Mouse (Mus musculus): ENCODE measurements around the gene Kif2a. TPM values are rescaled to one million over a fixed set of nuclear protein-coding genes. Genes with fewer than 3 reads are reported as not detected.
A peak's percentile ranks its signal among the peaks of the same experiment; 100 is the strongest.

Kif2a gene
- polyA plus RNA-seq, 2 experiments: 20.1 to 25.4 TPM

DNA sequence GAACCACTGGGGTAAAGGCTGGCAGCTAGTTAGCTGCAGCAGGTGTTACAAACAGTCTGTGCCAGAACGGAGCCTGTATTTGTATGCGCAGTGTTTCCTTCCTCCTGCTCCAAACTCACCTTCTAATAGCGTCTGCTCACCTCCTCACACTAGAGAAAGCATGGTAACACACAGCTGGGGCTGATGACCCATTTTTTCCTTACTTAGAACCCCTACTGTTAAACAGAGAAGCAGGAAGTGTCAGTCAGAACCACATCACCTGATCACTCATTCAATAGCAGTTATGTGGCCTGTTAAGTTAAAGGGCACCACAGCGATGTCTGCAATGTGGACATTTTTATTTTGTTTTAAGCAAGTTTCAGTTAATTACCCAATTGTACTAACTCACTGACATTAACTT is 64.4 kb downstream of the Kif2a start:
- ATAC-seq (ENCODE audit: low FRiP score, low read depth): no peak
- Histone ChIP-seq H3K36me3 (ENCODE audit: control insufficient read depth, insufficient read depth, low read length) (peaks cover 60% of the 10 kb centered on the region), H3K4me3 (replicated peaks; ENCODE audit: low read length) (no peak overlapping the region), H3K9me3 (ENCODE audit: control insufficient read depth, low read length) (no peaks in the 10 kb centered on the region), H3K27ac (replicated peaks; ENCODE audit: low read depth, low read length) (no peak overlapping the region), H3K4me2 (replicated peaks; ENCODE audit: low read depth, low read length, severe bottlenecking) (no peak overlapping the region), H3K27me3 (ENCODE audit: control insufficient read depth, insufficient read depth, low read length) (no peaks in the 10 kb centered on the region), H3K4me1 (ENCODE audit: control insufficient read depth, insufficient read depth, low read length) (no peaks in the 10 kb centered on the region), H3K9ac (ENCODE audit: low read depth, low read length, severe bottlenecking) (no peak overlapping the region)
- DNase-seq (ENCODE audit: low spot score): no peak
- 84% methylated on average over 4 of the region's 4 CpGs for WGBS
- no peak for TF ChIP-seq POLR2A (IDR thresholded peaks at IDR 0.05; ENCODE audit: borderline replicate concordance, extremely low read depth, insufficient read depth, insufficient read length)

DNA sequence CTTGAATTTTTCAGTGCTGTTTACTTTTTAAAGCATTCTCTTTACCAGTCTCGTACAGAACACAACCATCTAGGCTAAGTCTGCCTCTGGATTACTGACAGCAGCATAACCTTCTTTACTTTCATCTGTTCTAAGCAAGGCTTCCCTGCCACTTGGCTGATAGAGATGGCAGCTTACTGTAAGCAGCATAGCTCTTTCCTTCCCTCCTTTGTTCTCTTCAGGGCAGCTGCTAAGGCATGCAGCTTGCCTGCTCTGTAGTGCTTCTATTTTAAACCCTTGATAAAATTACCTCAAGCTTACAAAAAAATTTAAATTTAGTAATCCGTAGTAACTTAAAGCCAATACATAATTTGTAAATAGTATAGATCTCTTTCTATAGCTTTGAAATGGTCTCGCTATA is 67.0 kb downstream of the Kif2a start:
- WGBS: 91% methylated on average over 3 of the region's 3 CpGs
- H3K27ac ChIP-seq (replicated peaks; ENCODE audit: low read depth, low read length): no peak overlapping the region
- ATAC-seq (ENCODE audit: low FRiP score, low read depth): no peak
- no peak overlapping the region for H3K4me3 ChIP-seq (replicated peaks; ENCODE audit: low read length)
- H3K27me3 ChIP-seq (ENCODE audit: control insufficient read depth, insufficient read depth, low read length): no peaks in the 10 kb centered on the region
- H3K4me2 ChIP-seq (replicated peaks; ENCODE audit: low read depth, low read length, severe bottlenecking): no peak overlapping the region
- H3K9me3 ChIP-seq (ENCODE audit: control insufficient read depth, low read length): no peaks in the 10 kb centered on the region
- H3K9ac ChIP-seq (ENCODE audit: low read depth, low read length, severe bottlenecking): no peak overlapping the region
- no peak for DNase-seq (ENCODE audit: low spot score)
- TF ChIP-seq POLR2A (IDR thresholded peaks at IDR 0.05; ENCODE audit: borderline replicate concordance, extremely low read depth, insufficient read depth, insufficient read length): no peak
- H3K4me1 ChIP-seq (ENCODE audit: control insufficient read depth, insufficient read depth, low read length): no peaks in the 10 kb centered on the region
- H3K36me3 ChIP-seq (ENCODE audit: control insufficient read depth, insufficient read depth, low read length): peaks cover 66% of the 10 kb centered on the region

DNA sequence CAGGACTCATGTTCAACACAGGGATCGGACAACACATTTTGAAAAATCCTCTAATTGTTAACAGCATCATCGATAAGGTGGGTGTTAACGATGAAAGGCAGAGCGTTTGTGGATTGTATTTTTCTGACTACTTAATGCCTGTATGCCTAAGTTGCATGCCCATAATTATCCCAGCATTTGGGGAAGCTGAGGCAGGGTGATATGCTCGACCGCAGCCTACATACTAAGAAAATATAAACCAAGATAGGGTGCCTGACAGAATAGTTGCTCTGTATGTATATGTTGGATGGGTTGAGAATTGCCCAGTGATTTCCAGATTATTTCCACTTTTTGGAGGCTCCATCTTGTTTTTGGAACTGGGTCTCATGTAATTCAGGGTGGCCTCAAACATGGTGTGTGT is 74.3 kb downstream of the Kif2a start:
- no peak for TF ChIP-seq POLR2A (IDR thresholded peaks at IDR 0.05; ENCODE audit: borderline replicate concordance, extremely low read depth, insufficient read depth, insufficient read length)
- peak overlapping the region; percentile 88 for H3K4me3 ChIP-seq (replicated peaks; ENCODE audit: low read length)
- ATAC-seq (ENCODE audit: low FRiP score, low read depth): no peak

DNA sequence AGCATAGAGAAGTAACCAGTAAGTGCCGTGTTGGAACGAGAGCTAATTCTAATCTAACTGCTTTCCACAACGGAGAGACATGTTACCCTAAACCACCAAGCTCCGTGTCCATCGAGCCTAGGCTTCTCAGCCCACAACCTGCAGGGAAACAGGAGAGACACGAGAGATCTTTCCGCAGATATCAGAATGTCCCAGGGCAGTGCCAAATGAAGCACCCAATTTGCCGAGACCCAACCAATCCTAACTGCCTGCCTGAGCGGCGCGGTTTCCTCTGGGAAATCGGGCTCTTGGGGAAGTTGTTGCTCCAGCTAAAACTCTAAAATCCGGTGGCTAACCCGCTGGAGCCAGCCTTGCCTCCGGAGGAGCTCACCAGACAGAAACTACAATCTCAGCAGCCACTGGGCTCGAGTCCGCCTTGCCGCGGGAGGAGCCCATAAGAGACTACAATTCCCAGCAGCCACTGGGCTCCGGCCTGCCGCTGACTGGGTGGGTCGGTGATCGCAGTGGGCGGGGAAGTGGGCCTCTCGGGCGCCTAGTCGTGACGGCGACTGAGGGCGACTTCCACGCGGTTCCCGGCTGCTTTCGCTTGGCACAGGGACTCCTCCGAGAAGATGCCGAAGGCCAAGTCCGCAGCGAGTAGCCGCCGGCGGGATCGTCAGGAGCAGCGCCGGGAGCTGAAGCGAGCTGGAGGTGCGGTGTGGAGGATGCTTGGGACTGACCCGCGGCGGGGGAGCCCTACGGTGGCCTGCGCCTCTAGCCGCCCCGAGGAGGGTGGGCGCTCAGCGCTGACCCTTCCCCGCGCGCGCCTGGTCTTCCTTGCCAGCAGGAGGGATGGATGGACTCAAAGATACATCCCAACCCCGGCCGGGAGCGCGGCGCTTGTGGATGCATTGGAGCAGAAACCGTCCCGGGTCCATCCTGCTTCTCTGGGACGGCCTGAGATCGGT is 75.1 kb downstream of the Kif2a start, which contains the start of gene Dimt1:
Dimt1 (plus strand) TSS at position 534 of the 947 bp plus-strand sequence.
- TF ChIP-seq POLR2A (IDR thresholded peaks at IDR 0.05; ENCODE audit: borderline replicate concordance, extremely low read depth, insufficient read depth, insufficient read length): 0 out of 2 replicates have a peak, but pooled peaks have one; percentile 51
- ATAC-seq (ENCODE audit: low FRiP score, low read depth) (peak; percentile 99), DNase-seq (ENCODE audit: low spot score) (peak; percentile 96)
- no peaks in the 10 kb centered on the region for H3K9me3 ChIP-seq (ENCODE audit: control insufficient read depth, low read length)
- H3K4me2 ChIP-seq (replicated peaks; ENCODE audit: low read depth, low read length, severe bottlenecking): peak within 1 kb of the TSS; percentile 45
- peaks cover 5% of the 10 kb centered on the region for H3K4me1 ChIP-seq (ENCODE audit: control insufficient read depth, insufficient read depth, low read length)
- no peaks in the 10 kb centered on the region for H3K27me3 ChIP-seq (ENCODE audit: control insufficient read depth, insufficient read depth, low read length)
- H3K9ac ChIP-seq (ENCODE audit: low read depth, low read length, severe bottlenecking): peak within 1 kb of the TSS; percentile 89
- H3K36me3 ChIP-seq (ENCODE audit: control insufficient read depth, insufficient read depth, low read length): peaks cover 25% of the 10 kb centered on the region
- peak within 1 kb of the TSS; percentile 88 for H3K4me3 ChIP-seq (replicated peaks; ENCODE audit: low read length)
- WGBS: 1% methylated on average over 66 of the region's 68 CpGs
- peak within 1 kb of the TSS; percentile 84 for H3K27ac ChIP-seq (replicated peaks; ENCODE audit: low read depth, low read length)

More for the DNA sequence above, 74.3 kb downstream of the Kif2a start:
- no peaks in the 10 kb centered on the region for H3K9me3 ChIP-seq (ENCODE audit: control insufficient read depth, low read length)
- peak overlapping the region; percentile 45 for H3K4me2 ChIP-seq (replicated peaks; ENCODE audit: low read depth, low read length, severe bottlenecking)
- H3K27me3 ChIP-seq (ENCODE audit: control insufficient read depth, insufficient read depth, low read length): no peaks in the 10 kb centered on the region
- WGBS: 8% methylated on average over 6 of the region's 6 CpGs
- no peak overlapping the region for H3K27ac ChIP-seq (replicated peaks; ENCODE audit: low read depth, low read length)
- peak overlapping the region; percentile 89 for H3K9ac ChIP-seq (ENCODE audit: low read depth, low read length, severe bottlenecking)
- peaks cover 5% of the 10 kb centered on the region for H3K4me1 ChIP-seq (ENCODE audit: control insufficient read depth, insufficient read depth, low read length)
- H3K36me3 ChIP-seq (ENCODE audit: control insufficient read depth, insufficient read depth, low read length): peaks cover 32% of the 10 kb centered on the region
- no peak for DNase-seq (ENCODE audit: low spot score)

DNA sequence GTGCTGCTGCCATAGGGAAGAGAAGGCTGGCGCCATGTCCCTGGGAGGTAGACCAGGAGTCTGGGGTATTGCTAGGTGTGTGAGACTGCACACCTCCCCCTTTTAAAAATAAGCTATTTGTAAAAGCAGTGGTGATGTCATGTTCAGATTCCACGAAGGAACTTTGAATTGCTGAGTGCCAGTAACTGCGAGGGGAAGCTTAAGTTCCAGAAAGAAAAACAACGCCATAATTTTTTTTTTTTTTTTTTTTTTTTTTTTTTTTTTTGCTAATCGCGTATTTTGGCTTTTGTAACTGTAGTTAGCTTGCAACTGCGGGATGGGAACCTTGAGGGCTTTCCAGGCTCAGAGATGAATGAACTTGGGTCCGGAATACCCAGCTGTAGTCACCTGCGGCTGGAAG is 76.4 kb downstream of the Kif2a start:
- Histone ChIP-seq H3K4me1 (ENCODE audit: control insufficient read depth, insufficient read depth, low read length) (peaks cover 5% of the 10 kb centered on the region), H3K9me3 (ENCODE audit: control insufficient read depth, low read length) (no peaks in the 10 kb centered on the region), H3K9ac (ENCODE audit: low read depth, low read length, severe bottlenecking) (no peak overlapping the region), H3K36me3 (ENCODE audit: control insufficient read depth, insufficient read depth, low read length) (peaks cover 13% of the 10 kb centered on the region), H3K27me3 (ENCODE audit: control insufficient read depth, insufficient read depth, low read length) (no peaks in the 10 kb centered on the region), H3K4me3 (replicated peaks; ENCODE audit: low read length) (no peak overlapping the region), H3K4me2 (replicated peaks; ENCODE audit: low read depth, low read length, severe bottlenecking) (no peak overlapping the region), H3K27ac (replicated peaks; ENCODE audit: low read depth, low read length) (no peak overlapping the region)
- TF ChIP-seq POLR2A (IDR thresholded peaks at IDR 0.05; ENCODE audit: borderline replicate concordance, extremely low read depth, insufficient read depth, insufficient read length): no peak
- 72% methylated on average over 9 of the region's 9 CpGs for WGBS
- DNase-seq (ENCODE audit: low spot score) (no peak), ATAC-seq (ENCODE audit: low FRiP score, low read depth) (no peak)

Data from limb, embryonic 14.5 days (tissue).